Mouse (Mus musculus) forebrain, embryonic 10.5 days (tissue): ENCODE measurements around the gene Chd8. TPM values are rescaled to one million over a fixed set of nuclear protein-coding genes. Genes with fewer than 3 reads are reported as not detected.

Experiments used
- DNase-seq: peaks from one replicate; pipeline ENCODE4 v3.0.0-alpha.2; 2017; ENCODE audit warnings: low spot score; ENCODE audit errors: extremely low spot score
- H3K27ac ChIP-seq: fragments of 300-500 bp; sonication (generic); 2 replicates; pipeline ENCODE4 v1.5.1; 2016; ENCODE audit warnings: mild to moderate bottlenecking
- H3K27me3 ChIP-seq: fragments of 300-500 bp; sonication (generic); 2 replicates; pipeline ENCODE4 v1.6.1; 2016; ENCODE audit warnings: mild to moderate bottlenecking; ENCODE audit not compliant: poor library complexity, severe bottlenecking
- H3K36me3 ChIP-seq: fragments of 300-500 bp; sonication (generic); replicated peaks from 2 replicates; pipeline ENCODE4 v1.6.1; 2016; ENCODE audit warnings: mild to moderate bottlenecking, moderate library complexity
- H3K4me1 ChIP-seq: fragments of 300-500 bp; sonication (generic); 2 replicates; pipeline ENCODE4 v1.6.1; 2016
- H3K4me3 ChIP-seq: fragments of 300-500 bp; sonication (generic); 2 replicates; pipeline ENCODE4 v1.5.1; 2016; ENCODE audit warnings: mild to moderate bottlenecking, moderate library complexity
- H3K9me3 ChIP-seq: fragments of 300-500 bp; sonication (generic); 2 replicates; pipeline ENCODE4 v1.6.1; 2016; ENCODE audit warnings: mild to moderate bottlenecking, moderate library complexity
- WGBS: fragments of 180-500 bp; shearing (Covaris S2); methylation state at CpG from one replicate; pipeline ENCODE4 v1.1.7; 2016; 5-methylcytosine and 5-hydroxymethylcytosine counted together
- polyA plus RNA-seq: library from polyadenylated mRNA; unstranded; fragments of >200 nt; fragmentation: Nextera tagmentation; extraction: Ambion mirVana; gene quantifications from 2 replicates; pipeline ENCODE4 v1.2.1, GENCODE M21; 2016

Chd8 gene
- polyA plus RNA-seq, 1 experiment from 2014 or later: 46.7 TPM

DNA sequence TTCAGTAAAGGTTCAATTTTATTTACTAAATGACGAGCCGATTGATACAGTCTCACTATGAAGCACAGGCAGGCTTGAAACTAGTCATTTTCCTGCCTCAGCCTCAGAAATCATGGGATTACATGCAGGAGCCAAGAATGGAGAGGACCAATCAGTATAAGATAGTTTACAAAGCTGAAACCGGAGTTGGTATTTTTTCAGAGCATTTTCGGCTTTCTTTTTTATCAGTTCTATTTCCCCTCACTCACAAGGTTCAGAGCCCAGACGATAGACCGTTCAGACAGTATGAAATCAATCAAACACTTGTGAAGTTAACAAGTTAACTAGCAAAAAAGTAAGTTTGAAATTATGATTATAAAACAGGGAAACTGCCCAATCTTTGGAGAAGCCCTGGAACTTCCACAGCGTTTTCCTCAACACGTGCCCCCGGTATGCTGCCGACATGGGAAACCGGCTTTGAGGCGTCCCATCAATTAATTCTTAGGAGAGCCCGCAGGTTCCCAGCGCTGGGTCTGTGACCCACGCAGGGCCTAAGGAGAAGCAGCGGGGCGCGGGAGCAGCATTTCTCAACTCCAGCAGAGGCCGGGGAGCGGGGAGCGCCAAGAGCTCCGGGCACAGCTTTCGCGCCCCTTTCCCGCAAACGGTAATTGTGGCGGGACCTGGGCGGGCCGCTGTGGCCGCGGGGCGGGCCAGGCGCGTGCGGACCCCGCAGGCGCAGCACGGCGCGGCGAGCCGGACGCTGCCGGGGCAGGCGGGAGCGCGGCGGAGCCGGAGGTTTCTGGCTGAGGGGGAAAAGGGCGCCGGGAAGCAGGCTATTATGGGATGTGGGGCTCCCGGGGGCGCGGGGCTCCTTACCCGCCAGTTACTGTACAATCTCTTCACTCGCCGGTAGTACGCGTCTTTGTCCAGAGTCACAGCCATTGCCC, 61.1 kb downstream of the Chd8 start:
- Histone ChIP-seq H3K27ac (peak overlapping the region; percentile 99), H3K36me3 (peaks cover 66% of the 10 kb centered on the region), H3K4me3 (peak overlapping the region; percentile 80), H3K4me1 (peaks cover 33% of the 10 kb centered on the region), H3K27me3 (no peaks in the 10 kb centered on the region), H3K9me3 (no peaks in the 10 kb centered on the region)
- under 1% methylated on average over 59 of the region's 59 CpGs for WGBS
- peak; percentile 43 for DNase-seq

DNA sequence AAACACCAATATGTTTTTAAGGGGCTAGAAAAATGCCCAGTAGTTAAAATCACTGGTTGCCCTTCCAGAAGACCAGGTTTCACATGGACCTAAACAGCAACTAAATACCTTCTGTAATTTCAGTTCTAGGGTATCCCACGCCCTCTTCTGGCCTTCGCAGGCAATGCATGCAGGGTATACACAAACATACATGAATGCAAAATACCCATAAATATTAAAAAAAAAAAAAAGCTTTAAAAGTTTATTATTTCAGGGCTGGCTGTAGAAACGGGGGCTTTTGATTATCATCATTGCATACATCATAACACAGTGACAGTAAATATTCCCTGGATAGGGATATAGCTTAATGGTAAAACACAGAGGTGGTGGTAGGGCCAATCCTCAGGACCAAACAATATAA, 61.9 kb downstream of the Chd8 start:
- DNase-seq: peak; percentile 40
- H3K4me1 ChIP-seq: peaks cover 33% of the 10 kb centered on the region

DNA sequence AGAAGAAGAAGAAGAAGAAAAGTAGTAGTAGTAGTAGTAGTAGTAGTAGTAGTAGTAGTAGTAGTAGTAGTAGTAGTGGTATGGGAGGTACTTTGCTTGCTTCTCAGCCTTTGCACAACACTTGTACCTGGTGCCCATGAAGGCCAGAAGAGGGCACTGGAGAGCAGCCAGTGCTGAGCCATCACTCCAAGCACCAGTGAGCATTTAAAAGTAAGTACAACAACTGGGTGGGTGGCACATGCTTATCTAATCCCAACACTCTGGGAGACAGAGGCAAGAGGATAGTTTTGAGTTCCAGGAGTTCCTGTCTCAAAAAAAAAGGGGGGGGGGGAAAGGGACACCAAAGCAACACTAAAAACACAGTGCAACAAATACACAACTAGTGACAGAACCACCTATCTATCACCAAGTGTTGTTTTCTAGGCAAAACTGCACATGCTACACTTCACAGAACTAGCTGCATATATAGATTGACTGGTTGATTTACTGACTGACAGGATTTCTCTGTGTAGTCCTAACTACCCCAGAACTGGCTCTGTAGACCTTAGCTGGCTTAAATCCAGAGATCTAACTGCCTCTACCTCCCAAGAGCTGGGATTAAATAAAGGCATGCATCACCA, 66.7 kb downstream of the Chd8 start:
- Histone ChIP-seq H3K4me3 (no peak overlapping the region), H3K27ac (no peak overlapping the region), H3K4me1 (peaks cover 14% of the 10 kb centered on the region), H3K27me3 (no peaks in the 10 kb centered on the region), H3K36me3 (peaks cover 69% of the 10 kb centered on the region), H3K9me3 (no peaks in the 10 kb centered on the region)
- DNase-seq: peak; percentile 23

More for the DNA sequence above, 61.9 kb downstream of the Chd8 start:
- peak overlapping the region; percentile 80 for H3K4me3 ChIP-seq
- H3K27ac ChIP-seq: peak overlapping the region; percentile 99; the same call in 1 of the 2 replicates
- peaks cover 64% of the 10 kb centered on the region for H3K36me3 ChIP-seq
- 9% methylated on average over 3 of the region's 3 CpGs for WGBS
- no peaks in the 10 kb centered on the region for H3K9me3 ChIP-seq
- H3K27me3 ChIP-seq: no peaks in the 10 kb centered on the region

DNA sequence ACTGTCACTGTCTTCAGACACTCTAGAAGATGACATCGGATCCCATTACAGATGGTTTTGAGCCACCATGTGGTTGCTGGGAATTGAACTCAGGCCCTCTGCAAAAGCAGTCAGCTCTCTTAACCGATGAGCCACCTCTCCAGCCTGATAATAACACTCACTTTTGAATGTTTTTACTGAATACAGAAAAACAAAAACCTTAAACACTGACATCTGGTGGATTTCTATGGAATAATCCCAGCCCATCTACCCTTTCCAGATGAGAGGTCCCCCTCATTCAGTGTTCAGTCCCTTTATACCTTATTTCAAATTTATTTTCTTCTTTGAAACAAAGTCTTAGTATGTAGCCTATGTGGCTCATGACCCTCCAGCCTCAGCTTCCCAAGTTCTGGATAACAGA, 68.1 kb downstream of the Chd8 start:
- Histone ChIP-seq H3K9me3 (no peaks in the 10 kb centered on the region), H3K4me1 (0 out of 2 replicates have a peak, but pooled peaks cover under 1% of the 10 kb centered on the region), H3K27ac (no peak overlapping the region), H3K36me3 (peaks cover 72% of the 10 kb centered on the region), H3K27me3 (no peaks in the 10 kb centered on the region), H3K4me3 (no peak overlapping the region)
- WGBS: 89% methylated on average over 2 of the region's 2 CpGs
- no peak for DNase-seq

DNA sequence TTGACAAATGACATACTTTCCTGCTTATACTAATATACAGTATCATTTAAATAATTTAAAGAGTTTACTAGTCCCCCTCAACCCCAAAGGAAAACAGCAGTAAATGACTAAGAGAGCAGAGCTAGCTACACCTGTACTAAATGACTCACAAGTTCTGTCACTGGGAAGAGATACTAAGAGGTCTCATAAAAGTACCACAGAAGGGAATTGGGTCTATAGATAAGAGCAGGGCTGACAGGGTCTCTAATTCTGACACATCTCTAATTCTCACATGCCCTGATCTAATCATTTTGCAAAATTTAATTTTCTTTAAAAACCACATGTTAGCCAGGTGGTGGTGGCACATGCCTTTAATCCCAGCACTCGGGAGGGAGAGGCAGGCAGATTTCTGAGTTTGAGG, 68.8 kb downstream of the Chd8 start:
- Histone ChIP-seq H3K4me3 (no peak overlapping the region), H3K36me3 (peaks cover 70% of the 10 kb centered on the region), H3K4me1 (no peaks in the 10 kb centered on the region), H3K27me3 (no peaks in the 10 kb centered on the region), H3K27ac (no peak overlapping the region), H3K9me3 (no peaks in the 10 kb centered on the region)
- DNase-seq: no peak
- WGBS: 97% methylated on average over 1 of the region's 1 CpGs

DNA sequence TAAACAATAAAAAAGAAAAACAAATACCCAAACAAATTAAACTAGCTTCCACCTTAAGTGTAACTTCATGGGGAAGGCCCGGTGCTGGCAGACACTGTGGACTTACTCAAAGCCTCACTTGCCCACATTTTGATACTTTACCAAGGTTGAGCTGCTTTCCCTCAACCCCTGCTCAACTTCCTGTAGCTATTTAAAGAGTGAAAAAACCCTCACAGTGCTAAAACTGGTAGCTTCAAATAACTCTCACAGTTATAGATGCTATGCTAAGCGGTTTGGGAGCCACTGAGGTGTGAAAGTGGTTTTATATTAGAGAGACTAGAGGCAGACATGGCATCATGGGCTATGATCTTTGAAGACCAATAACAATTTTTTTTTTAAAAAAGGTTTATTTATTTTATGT, 91.0 kb downstream of the Chd8 start:
- no peaks in the 10 kb centered on the region for H3K4me1 ChIP-seq
- DNase-seq: no peak
- no peak overlapping the region for H3K27ac ChIP-seq
- WGBS: 95% methylated on average over 2 of the region's 2 CpGs
- peaks cover 97% of the 10 kb centered on the region for H3K36me3 ChIP-seq
- H3K27me3 ChIP-seq: no peaks in the 10 kb centered on the region
- H3K4me3 ChIP-seq: no peak overlapping the region
- H3K9me3 ChIP-seq: no peaks in the 10 kb centered on the region

DNA sequence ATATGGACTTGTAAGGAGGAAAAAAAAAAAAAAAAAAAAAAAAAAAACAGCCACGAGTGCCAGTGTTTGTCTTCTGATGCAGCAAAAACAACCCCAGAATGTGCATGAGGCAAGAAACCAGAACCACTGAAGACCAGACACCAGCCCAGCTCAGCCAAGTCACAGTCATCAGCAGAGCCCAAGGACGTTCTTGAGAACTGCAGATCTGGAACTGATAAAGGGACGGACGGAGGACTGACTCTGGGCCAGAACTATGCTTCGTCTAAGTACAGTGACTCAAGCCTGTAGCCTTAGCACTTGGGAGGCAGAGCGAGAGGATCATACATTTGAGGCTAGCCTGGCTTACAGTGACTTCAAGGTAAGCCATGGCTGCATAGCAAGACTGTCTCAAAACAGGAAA, 96.7 kb downstream of the Chd8 start:
- peaks cover 84% of the 10 kb centered on the region for H3K36me3 ChIP-seq
- no peak overlapping the region for H3K27ac ChIP-seq
- DNase-seq: no peak
- 91% methylated on average over 6 of the region's 6 CpGs for WGBS
- H3K4me1 ChIP-seq: no peaks in the 10 kb centered on the region
- H3K27me3 ChIP-seq: no peaks in the 10 kb centered on the region
- no peak overlapping the region for H3K4me3 ChIP-seq
- no peaks in the 10 kb centered on the region for H3K9me3 ChIP-seq

DNA sequence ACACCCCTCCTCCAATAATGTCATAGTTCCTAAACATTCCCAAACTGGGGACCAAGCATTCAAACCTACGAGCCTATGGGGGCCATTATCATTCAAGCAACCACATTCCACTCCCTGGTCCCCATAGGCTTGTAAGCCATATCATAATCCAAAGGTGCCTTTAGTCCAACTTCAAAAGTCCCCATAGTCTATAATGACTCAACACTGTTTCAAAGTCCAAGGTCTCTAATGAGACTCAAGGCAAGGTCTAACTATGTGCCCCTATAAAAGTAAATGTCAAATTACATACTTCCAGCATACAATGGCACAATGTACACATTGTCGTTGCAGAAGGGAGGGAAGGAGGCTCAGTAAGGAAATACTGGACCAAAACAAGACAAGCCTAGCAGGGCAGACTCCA, 102.6 kb downstream of the Chd8 start:
- no peaks in the 10 kb centered on the region for H3K9me3 ChIP-seq
- no peak overlapping the region for H3K27ac ChIP-seq
- WGBS: 79% methylated on average over 2 of the region's 2 CpGs
- H3K4me1 ChIP-seq: peaks cover 14% of the 10 kb centered on the region
- no peak for DNase-seq
- no peak overlapping the region for H3K4me3 ChIP-seq
- no peaks in the 10 kb centered on the region for H3K27me3 ChIP-seq
- H3K36me3 ChIP-seq: peaks cover 27% of the 10 kb centered on the region

DNA sequence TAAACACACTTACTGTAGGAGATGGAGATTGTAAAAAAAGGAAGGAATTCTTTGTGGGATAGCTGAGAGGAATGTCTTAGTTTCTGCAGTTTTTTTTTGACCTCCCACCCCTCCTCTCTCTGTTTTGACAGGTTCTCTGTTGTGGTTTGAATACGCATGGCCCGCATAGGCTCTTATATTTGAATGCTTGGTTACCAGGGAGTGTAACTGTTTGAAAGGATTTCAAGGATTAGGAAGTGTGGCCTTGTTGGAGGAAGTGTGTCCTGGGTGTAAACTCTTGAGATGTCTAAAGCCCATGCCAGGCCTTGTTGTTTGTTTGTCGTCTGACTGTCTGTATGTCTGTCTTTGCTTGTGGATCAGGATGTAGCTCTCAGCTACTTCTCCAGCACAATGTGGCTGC, 105.0 kb downstream of the Chd8 start:
- H3K27ac ChIP-seq: no peak overlapping the region
- WGBS: 55% methylated on average over 3 of the region's 3 CpGs
- no peak overlapping the region for H3K4me3 ChIP-seq
- H3K36me3 ChIP-seq: peaks cover 3% of the 10 kb centered on the region
- peaks cover 14% of the 10 kb centered on the region for H3K4me1 ChIP-seq
- no peak for DNase-seq
- H3K27me3 ChIP-seq: no peaks in the 10 kb centered on the region
- H3K9me3 ChIP-seq: no peaks in the 10 kb centered on the region

DNA sequence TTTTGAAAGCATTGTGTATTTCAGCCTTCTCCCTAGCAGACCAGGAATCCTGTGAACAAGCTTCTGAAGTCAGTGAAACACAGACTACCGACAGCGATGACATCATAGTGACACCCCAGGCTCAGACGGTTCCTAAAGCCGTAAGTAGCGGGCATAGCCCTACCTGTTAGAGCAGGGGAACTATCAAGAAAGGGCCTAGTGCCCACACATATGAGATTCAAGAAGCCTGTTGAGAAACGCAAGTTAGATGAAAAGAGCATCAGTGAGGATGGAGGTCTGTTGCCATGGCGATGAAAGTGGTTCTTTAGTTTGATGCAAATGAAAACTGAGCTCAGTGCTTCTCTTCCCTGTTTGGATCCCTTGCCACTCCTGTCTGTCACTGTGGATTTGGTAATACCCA, 105.4 kb downstream of the Chd8 start:
- H3K36me3 ChIP-seq: no peaks in the 10 kb centered on the region
- 35% methylated on average over 7 of the region's 7 CpGs for WGBS
- no peak overlapping the region for H3K4me3 ChIP-seq
- no peak overlapping the region for H3K27ac ChIP-seq
- H3K4me1 ChIP-seq: peaks cover 14% of the 10 kb centered on the region
- no peaks in the 10 kb centered on the region for H3K27me3 ChIP-seq
- DNase-seq: no peak
- H3K9me3 ChIP-seq: no peaks in the 10 kb centered on the region

DNA sequence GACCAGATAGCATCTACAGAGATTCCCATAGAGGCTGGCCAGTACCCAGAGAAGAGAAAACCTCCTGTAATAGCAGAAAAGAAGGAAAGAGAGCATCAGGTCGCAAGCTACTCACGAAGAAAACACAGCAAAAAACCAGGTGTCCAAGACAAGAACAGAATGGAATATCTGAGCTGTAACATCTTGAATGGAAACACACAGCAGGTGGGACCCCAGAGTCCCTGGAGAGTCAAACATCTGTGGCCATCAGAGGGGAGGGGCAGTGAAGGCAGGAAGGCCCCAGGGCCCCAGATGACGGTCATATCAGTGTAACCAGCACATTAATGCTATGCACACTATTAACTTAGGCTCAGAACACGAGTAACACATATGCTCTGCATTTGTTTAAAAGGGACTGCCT, 107.7 kb downstream of the Chd8 start:
- no peak for DNase-seq
- no peaks in the 10 kb centered on the region for H3K27me3 ChIP-seq
- no peaks in the 10 kb centered on the region for H3K9me3 ChIP-seq
- no peaks in the 10 kb centered on the region for H3K36me3 ChIP-seq
- peaks cover 14% of the 10 kb centered on the region for H3K4me1 ChIP-seq
- H3K4me3 ChIP-seq: no peak overlapping the region
- WGBS: 64% methylated on average over 4 of the region's 4 CpGs
- H3K27ac ChIP-seq: no peak overlapping the region
